Mouse (Mus musculus) liver, embryonic 14.5 days (tissue): ENCODE data around the gene Dgkz.

ENCODE experiments used
- CTCF ChIP-seq: IDR thresholded peaks from 2 replicates; pipeline ENCODE4 v1.5.1; 2016; ENCODE audit warnings: antibody characterized with exemption, low read depth, control low read depth
- EP300 ChIP-seq: IDR thresholded peaks from 2 replicates; pipeline ENCODE4 v1.6.1; 2016; ENCODE audit warnings: antibody characterized with exemption, low read depth

DNA sequence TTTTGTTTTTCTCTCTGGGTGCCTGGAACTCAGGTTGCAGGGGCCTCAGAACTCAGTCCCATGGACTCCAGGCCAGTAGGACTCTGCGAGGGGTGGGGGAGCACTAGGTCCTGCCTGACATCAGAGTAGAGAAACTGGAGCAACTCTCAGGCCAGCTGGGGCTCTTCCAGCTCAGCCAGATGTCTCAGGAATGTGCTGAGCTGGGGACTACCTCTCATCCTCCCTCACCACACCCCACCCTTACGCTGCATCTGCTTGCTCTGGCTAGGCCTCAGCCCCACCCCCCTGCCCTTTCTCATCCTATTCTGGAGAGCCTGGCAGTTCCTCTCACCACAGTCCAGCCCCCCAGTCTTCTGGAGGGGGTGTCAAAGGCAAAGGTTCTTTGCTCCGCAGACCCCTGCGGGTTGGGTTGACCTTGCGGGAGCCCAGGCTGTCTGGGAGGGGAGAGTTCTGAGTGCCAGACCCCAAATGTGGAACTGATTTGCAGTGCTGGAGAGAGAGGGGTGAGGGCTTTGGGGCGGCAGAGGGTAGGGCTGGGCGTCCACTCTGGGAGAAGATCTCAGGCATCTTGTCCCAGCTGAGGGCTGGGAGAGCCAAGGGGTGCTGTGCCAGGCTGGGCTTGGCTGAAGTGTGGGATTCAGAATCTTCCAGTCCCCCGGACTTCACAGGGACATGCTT lies 37.2 kb upstream of the Dgkz start:
- TF ChIP-seq CTCF, result no peak
- TF ChIP-seq EP300, result no peak
